Mouse (Mus musculus): ENCODE data around the gene Foxj2.

Foxj2 gene

DNA sequence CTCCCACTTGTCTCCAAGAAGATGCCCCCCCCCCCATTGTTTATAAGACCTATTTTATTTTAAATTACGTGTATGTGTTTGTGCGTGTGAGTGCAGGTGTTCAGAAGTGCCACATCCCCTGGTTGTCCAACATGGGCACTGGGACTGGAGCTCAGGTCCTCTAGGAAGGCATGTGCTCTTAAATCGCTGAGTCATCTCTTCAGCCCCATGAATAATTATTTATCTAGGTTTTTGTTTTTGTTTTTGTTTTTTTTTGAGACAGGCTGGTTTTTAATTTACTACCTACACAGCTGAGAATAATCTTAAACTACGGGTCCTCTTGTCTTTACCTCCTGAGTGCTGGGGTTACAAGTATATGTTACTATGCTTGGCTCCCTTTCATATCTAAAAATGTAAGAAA is 6.1 kb upstream of the Foxj2 start:
- DNase-seq (ENCODE audit: low read depth, low spot score) = peak; percentile 42

DNA sequence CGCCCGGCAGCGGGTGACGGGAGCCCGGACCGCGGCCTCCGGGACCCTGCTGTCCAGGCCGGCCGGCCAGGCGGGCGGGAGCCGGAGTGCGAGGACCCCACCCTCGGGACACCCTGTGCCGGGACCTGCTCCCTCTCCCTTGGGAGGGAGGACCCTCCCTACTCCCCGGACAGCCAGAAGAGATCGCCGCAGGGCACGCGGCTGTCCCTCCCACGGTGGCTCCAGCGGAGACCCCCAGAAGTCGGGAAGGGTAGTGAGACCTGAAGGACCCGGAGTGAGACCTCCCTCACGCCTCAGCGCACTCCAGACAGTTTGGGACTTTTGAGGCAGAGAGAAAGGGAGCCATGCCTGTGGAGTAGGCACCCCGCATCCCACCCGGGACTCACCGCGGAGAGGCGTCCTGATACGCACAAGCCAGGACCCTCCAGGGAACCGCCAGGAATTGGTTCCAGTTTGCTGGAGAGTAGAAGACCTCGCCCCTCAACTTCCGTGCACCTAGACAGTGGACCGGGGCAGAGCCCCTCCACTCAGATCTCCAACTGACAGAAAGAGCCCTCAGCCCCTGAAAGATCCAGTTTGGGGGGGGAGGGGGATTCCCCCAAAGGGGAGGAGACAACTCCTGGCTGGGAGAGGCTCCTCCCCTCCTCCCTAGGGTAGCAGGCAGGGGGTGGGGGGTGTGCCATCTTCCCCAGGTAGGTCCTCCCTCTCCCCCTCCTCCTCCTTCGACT is 521 bp downstream of the Foxj2 start:
- DNase-seq (ENCODE audit: low read depth, low spot score) = no peak

DNA sequence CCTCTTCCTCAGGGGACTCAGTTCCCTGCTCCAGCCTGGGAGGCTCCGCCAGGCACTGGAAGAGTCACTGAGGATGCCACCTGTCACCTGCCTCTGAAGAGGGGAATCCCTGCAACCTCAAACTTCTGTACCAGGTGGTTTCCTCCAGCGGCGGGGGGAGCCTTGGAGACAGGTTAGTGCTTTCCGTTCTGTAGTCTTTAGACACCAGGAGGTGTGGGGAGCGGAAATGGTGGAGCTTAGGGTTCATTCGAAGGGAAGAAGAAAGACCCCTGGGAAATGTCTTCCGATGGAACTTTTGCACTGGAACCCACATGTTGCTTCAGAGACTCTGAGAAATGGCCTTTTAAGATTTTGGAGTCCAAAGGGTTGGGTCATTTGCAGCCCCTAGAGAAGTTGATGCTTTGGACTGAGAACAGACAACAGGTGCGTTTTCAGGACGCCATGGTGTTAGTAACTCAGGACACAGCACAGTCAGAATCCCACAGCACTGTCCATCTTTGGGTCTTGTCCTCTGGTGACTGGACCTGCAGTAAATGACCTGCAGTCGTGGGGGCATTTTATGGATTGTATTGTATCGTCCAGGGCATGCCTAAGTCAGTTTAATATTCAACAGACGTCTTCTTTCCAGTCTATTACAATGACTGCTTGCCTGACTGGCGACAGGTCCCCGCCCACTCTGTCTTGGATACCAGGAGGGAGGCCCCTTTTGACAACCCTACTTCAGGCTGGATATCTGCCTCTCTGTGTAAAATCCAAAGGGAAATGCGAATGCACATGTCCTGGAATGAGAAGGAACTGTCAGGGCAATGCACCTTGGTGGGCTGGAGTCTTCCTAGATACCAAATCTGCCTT is 1.3 kb downstream of the Foxj2 start:
- DNase-seq (ENCODE audit: low read depth, low spot score) = peak; percentile 92

DNA sequence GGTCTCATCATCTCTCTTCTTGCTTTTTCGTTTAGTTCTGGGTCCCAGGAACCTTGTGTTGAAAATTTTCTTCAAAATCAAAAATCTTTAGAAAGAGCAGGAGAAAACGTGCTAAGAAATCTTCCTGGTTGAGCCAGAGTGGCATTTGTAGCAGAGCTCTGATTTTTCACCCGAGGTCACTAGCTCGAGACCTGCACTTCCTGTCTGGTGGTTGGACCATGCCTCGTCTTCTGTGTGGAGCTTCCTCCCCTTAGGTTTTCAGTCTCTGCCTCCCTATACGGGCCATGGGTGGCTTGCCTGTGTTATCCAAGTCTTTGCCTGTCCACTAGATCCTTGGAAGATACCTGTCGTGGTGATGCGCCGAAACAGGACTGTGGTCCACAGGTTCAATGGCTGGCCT is 2.1 kb downstream of the Foxj2 start:
- DNase-seq (ENCODE audit: low read depth, low spot score) = peak; percentile 60

DNA sequence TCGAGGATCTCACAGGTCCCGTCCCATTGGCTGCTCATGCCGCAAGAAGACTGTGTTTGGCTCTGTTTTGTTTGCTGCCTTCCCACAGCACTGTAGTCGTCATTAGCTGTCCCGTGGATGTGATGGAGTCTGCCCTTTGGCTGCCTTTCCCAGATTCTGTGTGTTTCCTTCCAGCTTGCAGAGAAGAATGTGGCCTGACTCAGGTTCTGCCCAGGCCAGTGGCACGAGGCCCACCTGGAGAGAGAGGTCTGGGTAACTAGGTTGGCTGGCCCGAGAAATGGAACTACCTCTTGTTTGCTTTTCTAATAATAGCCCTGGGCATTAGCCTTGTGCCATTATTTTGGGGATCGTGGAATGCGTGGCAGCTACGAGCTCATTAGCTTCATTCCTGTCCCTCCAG is 4.4 kb downstream of the Foxj2 start:
- DNase-seq (ENCODE audit: low read depth, low spot score) = no peak

DNA sequence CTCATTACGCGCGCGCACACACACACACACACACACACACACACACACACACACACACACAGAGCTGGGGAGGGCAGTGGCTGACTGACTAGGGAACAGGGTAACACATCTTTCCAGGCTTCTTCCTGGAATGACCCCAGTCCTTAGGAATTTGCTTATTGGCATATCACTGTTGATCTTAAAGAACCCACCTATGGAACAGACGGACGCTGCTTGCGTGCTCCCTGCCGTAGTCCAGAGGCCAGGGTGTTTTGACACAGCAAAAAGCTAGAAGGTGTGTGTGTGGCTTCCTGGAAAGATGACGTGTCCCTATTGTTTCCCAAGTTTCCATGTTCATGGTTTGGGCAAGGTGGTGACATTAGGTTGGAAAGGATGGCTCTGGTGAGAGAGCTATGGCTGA is 5.5 kb downstream of the Foxj2 start:
- no peak for DNase-seq (ENCODE audit: low read depth, low spot score)

DNA sequence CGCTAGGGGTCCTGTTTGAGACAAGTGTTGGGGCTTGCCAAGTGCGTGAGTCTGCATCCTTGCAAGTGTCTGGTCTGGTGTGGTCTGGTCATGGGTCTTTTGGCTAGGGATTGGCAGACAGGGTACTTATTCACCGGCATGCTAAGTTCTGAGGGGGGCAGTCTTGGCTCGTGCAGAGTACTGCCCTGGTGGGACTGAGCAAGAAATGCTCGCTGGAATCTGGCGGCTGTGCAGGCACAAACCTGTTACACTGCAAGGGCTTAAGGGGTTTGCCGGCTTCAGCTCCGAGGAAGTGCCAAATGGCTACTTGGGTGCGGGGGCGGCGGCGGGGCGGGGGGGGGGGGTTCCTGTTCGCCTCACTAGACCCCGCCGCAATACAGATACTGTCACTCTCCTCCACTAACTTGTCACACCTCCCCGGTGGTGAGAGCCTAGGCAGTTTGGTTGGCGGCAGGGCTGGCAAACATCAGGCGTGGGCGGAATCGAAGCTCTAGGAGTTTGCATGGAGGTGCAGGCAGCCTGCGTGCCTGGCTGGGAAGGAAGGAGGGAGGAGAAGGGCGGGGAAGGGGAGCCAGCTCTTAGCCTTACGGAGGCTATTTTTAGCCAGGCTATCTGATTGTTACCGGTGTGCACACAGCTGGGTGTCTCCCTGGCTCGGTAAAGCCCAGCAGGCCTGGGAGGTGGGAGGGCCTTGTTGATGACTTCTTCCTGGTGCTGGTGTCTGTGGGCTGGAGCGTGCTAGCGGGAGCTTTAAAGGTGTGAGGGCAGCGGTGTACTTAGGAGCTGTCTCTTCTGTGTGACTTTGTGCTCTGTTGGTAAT is 6.4 kb downstream of the Foxj2 start:
- DNase-seq (ENCODE audit: low read depth, low spot score) = peak; percentile 81

DNA sequence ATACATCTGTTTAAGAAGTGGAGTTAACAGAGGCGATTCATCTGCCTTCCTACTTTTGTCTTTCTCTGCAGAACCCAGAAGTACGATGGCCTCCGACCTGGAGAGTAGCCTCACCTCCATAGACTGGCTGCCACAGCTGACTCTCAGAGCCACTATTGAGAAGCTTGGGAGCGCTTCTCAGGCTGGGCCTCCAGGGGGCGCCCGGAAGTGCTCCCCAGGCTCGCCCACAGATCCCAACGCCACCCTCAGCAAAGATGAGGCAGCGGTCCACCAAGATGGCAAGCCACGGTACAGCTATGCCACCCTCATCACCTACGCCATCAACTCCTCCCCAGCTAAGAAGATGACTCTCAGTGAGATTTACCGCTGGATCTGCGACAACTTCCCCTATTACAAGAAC is 8.4 kb downstream of the Foxj2 start:
- DNase-seq (ENCODE audit: low read depth, low spot score) = peak; percentile 62

DNA sequence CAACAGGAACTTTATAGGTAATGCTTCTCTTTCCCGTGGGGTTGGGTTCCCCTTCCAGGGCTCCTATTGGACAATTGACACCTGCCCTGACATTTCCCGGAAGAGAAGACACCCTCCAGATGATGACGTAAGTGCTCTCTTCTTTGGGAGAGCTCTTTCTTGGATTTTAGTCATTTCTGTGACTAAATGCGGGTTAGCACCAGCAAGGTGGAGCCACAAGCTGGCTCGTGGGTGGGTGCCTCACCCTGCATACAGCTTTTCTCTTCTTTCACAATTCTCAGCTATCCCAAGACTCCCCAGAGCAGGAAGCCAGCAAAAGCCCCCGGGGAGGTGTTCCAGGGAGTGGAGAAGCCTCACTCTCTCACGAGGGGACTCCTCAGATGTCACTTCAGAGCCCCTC is 13.2 kb downstream of the Foxj2 start:
- DNase-seq (ENCODE audit: low read depth, low spot score) = no peak

DNA sequence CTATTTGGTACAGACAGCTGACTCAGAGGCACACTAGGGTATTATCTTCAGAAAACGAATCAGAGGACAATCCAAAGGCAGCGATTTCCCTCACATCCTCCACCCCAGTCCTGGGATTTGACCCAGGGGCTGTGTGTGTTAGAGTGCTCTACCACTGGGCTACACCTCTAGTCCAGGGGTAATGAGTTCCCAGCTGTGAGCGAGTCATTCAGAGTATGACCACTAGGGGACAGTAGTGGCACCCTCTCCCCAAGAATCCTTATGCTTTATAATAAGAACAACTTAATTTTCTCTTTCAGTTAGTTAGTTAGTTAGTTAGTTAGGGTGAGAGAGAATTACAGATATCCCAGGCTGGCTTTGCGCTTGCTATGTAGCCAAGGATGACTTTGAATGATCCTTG is 14.7 kb downstream of the Foxj2 start:
- peak; percentile 73 for DNase-seq (ENCODE audit: low read depth, low spot score)

DNA sequence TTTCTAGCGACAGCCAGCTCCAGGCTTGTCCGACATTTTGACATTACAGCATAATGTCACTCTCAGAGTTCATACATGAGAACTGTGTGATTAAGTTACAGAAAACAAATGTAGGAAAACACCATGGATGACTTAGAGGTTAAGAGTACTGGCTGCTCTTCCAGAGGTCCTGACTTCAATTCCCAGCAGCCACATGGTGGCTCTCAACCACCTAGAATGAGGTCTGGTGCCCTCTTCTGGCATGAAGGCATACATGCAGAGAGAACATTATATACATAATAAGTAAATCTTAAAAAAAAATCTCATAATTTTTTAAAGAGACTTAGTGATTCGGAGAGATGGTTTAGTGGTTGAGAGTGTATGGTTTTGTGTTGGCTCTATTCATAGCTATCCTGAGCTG is 17.3 kb downstream of the Foxj2 start:
- DNase-seq (ENCODE audit: low read depth, low spot score) = no peak

DNA sequence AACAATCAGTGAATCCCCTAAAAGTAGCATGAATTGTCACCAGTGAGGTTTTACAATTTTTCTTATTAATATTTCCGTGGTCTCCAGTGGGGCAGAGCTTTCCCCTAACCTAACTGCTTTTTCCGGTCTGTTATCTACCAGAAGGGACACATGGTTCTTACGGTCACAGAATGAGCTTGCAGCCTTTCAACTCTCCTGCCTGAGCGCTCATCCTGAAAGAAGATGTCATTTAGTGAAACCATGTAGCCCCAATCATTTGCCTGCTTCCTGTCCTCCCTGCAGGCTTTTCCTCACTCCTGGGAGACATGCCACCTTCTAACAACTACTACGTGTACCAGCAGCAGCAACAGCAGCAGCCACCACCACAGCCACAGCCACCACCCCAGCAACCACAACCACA is 17.8 kb downstream of the Foxj2 start:
- no peak for DNase-seq (ENCODE audit: low read depth, low spot score)

DNA sequence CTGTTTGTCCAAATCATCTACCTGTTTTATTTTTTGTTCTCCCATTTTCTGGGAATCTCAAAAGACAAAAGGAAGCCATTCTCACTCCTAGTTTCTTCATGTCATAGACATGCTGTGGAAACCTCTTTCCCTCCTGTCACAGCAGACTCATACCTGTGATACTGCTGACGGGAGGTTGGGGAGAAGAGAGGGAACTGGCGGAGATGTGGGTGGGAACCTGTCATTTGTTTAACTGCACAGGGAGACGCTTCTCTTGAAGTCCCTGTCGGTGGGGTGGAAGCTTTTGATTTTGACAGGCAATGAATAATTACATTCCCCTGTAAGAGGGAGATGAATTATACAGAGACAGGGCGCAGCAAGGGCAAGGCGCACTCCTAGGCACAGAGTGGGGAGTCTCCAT is 24.0 kb downstream of the Foxj2 start:
- no peak for DNase-seq (ENCODE audit: low read depth, low spot score)

DNA sequence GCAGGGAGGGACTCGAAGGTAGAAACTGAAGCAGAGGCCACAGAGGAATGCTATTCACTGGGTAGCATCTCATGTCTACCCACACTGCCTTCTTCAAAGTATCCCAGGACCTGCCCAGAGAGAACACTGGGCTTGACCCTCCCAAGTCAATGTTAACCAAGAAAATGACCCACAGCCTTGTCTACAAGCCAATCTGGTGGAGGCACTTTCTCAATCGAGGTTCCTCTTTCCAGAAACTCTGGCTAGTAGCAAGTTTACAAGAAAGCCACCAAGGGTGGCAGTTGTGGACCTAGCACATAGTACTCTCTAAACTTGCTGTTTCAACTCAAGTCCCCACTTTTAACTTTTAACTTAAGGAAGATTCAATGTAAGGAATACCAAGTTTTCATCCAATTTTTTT is 33.0 kb downstream of the Foxj2 start:
- no peak for DNase-seq (ENCODE audit: low read depth, low spot score)

DNA sequence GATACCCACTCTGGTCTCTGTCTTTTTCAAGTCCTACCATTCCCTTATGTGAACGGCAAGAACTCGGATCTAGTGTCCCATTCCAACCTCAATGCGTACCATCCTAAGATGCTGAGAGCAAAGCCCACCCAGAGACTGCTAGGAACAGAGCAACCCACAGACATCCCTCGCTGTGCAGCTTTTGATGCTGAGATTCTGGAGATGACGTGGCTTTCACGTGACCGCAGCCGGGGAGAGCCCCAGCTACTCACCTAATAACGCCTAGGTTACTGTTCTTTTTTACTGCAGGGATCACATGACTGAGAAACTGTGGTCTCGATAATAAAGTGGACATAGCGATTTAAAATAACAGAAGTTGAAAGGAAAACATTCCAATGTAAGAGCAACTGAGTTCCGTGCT is 34.8 kb downstream of the Foxj2 start:
- peak; percentile 87 for DNase-seq (ENCODE audit: low read depth, low spot score)

DNA sequence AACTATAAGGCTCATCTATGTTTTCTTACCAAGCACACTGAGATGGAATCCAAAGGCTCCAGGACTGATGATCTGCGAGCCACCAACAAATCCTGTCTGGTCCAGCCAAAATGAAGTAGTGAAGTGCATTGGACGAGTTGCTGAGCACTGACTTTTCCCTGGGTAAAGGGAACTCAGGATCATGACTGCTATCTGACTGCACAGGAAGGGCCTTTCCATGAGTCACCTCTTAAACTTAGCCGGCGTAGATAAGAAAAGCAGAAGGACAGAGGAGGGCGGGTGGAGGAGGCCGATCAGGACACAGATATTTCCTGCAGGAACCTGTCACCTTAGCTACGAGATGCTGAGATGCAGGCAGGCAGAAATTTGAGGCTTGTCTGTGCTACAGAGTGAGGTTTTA is 36.2 kb downstream of the Foxj2 start, which contains the start of gene C3ar1:
C3ar1 (minus strand) TSS at position 207 of the 400 bp plus-strand sequence.
- no peak for DNase-seq (ENCODE audit: low read depth, low spot score)

DNA sequence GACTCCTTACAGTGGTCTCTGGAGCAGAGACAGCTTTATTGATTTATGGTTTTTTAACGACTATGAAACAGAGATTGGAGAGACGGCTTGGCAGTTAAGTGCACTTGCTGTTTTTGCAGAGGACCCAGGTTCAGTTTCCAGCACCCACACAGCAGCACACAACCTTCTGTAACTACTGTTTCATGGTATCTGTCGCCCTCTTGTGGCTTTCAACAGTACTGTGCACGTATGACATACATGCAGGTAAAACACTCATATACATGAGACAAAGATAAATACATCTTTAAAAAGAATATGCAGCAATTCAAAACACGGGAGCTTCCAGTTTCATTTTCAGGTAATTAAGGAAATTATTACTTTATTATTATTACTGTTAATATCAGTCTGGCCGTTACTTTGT is 42.7 kb downstream of the Foxj2 start:
- DNase-seq (ENCODE audit: low read depth, low spot score) = peak; percentile 26

DNA sequence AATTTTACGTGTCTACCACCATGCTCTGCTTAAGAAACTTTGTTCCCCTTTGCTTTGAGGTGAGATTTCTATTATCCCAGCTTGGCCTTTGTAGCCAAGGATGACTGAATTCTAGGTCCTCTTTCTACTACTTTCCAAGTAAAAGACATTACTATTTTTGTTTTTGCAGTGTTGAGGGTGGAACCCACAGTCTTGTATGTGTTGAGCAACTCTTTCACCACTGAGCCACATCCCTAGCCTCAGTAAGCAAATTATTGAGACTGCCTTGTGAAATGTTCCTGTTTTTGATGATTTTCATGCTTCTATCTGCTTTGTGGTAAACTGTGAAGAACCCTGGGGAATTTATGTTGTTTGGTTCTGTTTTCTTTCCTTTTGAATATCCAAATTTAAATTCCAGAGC is 43.2 kb downstream of the Foxj2 start:
- DNase-seq (ENCODE audit: low read depth, low spot score) = no peak

DNA sequence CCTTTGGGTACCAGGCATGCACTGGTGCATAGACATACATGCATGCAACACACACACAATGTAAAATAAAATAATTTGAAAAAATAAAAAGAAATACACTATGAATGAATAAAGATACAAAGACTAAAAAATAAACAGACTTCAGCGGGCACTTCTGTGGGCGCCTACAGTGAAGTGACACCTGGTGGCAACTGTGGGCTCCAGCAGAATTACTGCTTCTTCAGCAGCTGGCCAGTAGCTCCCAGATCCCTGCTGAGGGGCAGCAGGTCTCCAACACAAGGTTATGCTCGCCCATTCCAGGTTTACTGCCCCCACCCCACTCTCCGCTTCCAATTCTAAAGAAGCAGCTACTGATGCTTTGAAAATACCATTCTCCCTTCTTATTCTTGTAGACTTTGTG is 48.2 kb downstream of the Foxj2 start:
- peak; percentile 47 for DNase-seq (ENCODE audit: low read depth, low spot score)

DNA sequence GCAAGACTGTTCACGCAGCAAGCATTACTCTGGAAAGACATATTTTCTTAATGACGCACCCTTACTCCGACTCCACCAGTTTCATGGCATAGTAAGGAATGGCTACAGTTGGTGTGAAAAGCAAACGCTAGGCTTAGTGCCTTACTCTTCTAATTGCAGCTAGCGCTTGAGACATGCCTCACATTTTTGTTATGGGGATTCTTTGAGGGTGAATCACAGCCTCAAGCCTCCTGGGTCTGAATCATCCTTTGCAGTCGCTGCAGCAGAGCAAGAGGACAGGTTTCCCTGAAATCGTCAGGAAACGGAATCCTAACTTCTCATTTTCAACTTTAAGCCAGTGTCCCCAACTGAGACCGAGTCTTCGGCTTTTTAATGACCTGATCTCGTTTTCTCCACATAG is 50.1 kb downstream of the Foxj2 start:
- no peak for DNase-seq (ENCODE audit: low read depth, low spot score)

DNA sequence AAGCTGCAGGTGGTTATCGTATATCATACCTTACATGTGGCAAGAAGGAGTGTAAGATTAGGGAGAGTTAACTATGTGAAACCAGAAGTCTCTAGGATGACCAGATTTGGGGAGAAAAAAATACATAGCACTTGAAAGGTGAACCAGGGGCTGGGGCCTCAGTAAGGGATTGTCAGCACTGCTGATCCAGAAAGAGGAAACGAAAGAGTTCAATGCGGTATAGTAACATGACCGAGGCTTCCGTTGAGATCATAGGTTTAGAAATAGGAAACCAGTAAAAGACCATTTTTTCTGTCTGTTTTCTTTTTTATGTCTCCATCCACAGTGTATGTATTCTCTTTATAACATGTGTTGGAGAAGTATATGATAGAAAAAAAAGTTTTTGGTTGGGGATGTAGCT is 53.1 kb downstream of the Foxj2 start:
- DNase-seq (ENCODE audit: low read depth, low spot score) = peak; percentile 90
